Mouse (Mus musculus) R1 (cell line): ENCODE data around the gene Crx.
"Not testable (repeated sequence)": the region's sequence is repeated elsewhere in the genome, so short reads cannot be mapped to it uniquely, and the experiment has no call there.

Source experiments
- DNase-seq: peaks from one replicate; pipeline ENCODE4 v3.0.0-alpha.2; 2018; ENCODE audit warnings: low read depth, low spot score

Gene Crx

DNA sequence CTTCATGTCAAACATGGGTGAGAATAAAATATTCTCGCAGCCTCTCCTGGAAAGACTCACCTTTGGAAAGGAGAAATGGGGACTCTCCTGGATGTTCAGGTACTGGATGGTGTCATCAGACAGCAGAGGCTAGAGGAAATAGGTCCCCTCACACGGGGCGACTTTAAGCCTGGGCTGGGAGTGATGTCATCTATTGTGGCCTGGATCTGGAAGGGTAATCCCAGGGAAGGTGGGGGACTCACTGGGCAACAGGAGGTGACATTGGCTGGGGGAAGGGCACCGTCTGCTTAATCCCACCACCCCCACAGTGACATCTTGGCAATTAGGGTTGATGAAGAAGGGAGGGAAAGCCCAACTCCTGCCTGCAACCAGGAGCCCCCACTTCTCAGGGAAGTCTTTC, at the start of gene Crx:
Crx (minus strand) TSS at position 213 of the 400 bp plus-strand sequence.
- DNase-seq = no peak

DNA sequence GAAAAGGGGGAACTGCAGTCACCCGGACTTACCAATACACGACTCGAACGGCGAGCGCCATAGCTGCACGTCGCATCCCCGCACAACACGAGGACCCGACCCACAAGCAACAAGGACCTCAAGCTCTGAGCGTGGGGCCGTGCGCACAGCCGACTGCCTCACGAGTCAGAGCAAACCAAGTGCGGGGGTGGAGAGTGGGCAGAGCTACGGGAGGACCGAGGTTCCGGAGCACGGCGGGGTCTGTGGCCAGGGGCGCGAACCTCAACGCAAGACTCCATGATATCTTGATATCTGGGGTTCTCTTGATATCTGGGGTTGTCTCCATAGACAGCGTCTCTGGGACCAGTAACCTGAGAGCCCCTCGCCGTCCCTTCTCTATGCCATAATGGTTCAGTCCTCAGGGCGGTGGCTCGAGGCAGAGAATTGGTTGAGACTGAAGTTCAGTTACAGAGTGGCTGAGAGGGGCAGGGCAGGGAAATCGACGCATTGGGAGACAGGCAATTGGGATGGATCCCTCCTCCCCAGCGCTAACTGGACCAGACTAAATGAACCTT, 42.5 kb upstream of the Crx start, which contains the start of gene Selenow:
Selenow (minus strand) TSS at position 183 of the 554 bp plus-strand sequence.
- peak; percentile 96 for DNase-seq

DNA sequence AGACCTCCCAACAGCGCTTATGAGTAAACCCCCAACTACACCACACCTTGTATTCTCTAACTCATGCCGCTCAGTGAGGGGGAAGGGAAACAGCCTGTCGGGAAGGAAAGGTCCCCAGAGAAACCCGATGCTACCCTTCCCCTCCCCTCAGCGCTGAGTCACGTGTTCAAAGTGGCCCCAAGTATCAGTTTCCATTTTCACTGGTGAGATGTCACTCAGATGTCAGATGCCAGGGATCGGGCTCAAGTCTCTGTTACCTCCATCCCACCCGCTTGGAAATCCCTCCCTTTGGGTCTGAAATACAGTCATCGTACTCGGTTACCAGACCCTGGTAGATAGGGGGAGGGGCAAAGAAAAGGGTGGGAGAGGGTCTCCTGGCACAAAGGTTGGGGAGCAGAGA, 42.0 kb upstream of the Crx start:
- DNase-seq = peak; percentile 71

DNA sequence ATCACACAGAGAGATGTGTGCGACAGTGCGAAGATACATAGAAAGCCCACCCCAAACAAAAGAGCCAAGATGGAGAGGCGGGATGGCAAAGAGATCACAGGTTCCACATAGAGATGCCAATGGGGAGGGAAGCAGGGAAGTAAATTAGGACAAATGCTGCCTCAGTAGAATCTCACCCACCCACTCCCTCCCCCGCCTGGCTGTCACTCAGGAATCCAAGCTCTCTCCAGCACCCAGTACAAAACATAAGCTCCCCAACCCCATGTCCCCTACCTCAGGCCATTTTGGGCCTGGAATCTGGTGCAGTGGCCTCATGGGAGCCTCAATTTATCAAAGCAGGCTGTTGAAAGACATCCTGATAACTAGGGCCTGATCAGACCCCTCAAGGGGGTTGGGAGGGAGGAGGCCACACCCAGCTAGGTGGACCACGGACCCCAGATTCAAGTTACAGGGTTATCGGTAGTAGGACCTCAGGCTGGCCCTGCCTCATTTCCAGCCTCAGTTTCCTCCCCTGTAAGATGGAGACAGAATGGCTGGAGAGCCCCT, 41.0 kb upstream of the Crx start:
- no peak for DNase-seq

DNA sequence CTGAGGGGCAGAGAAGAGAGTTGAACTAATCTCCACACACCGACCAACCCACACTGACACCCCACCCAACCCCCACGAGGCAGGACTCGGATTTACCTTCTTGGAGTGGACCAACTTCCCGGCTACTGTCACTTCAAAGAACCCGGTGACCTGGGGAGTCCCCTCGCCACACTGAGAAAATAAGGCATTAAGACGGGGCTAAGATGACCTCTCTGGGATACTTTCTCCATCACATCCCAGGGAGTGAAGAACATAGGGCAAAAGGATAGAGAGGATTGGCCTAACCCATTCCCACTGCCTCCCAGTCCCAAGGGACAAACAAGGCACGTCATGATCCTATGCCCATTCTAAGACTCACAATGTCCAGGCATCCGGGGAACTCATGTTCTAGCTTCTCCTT, 40.2 kb upstream of the Crx start:
- no peak for DNase-seq

DNA sequence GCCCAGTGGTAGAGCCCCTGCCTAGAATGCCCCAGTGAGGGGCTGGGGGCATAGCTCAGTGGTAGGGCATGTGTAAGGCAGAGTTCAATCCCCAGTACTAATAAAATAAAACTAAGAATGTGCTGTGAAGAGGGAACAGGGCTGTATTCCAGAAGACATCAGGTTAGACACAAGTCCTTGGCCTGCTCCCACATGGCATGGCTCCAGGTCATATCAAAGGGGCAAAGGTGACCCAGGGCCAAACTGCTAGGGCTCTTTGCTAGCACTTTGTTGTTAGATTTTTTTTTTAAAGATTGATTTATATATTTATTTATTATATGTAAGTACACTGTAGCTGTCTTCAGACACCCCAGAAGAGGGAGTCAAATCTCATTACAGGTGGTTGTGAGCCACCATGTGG, 38.6 kb upstream of the Crx start:
- DNase-seq = no peak

GRCm38 (mm10) chr7:15916996-15917395, 37.2 kb upstream of the Crx start:
- no peak for DNase-seq

GRCm38 (mm10) chr7:15916134-15916723, 36.5 kb upstream of the Crx start:
- no peak for DNase-seq

- not testable (repeated sequence) for DNase-seq
Observed at GRCm38 (mm10) chr7:15915695-15916094, 35.9 kb upstream of the Crx start.

DNA sequence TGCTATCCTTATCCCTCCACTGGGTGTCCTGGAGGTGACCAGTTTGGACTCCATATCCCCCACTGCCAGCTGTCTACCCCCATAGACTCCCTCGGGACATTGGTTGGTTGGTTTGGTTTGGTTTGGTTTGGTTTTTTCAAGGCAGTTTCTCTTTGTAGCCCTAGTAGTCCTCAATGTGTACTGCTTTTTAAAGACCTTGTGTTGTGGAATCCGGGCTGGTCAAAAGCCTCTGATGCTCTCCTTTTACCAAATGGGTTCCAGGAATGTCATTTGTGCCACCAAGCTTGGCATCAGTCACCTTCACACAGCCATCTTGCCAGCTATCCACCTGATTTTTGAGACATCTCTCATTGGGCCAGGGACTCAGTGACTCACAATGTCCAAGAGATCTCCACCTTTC, 35.0 kb upstream of the Crx start:
- DNase-seq = no peak

GRCm38 (mm10) chr7:15914252-15914651, 34.5 kb upstream of the Crx start:
- DNase-seq = peak; percentile 76

GRCm38 (mm10) chr7:15912183-15912582, 32.4 kb upstream of the Crx start:
- DNase-seq = peak; percentile 91

DNA sequence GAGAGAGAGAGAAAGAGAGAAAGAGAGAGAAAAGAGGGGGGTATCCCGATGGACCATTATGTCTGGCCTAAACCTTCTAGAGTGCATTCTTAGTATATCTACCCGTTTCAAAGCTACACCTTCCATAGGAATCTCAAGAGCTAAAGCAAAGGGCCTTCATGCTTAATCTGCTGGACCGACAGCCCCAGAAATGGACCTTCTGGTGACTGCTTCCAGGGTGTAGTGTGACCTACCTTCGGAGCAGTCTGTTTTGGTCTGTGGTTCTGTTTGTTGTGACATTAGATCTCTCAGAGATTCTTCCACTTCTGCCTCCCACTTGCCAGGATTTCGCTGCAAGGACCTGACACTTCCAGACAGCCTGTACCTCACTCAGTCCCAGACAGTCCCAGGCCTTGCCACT, 30.8 kb upstream of the Crx start:
- DNase-seq = no peak

DNA sequence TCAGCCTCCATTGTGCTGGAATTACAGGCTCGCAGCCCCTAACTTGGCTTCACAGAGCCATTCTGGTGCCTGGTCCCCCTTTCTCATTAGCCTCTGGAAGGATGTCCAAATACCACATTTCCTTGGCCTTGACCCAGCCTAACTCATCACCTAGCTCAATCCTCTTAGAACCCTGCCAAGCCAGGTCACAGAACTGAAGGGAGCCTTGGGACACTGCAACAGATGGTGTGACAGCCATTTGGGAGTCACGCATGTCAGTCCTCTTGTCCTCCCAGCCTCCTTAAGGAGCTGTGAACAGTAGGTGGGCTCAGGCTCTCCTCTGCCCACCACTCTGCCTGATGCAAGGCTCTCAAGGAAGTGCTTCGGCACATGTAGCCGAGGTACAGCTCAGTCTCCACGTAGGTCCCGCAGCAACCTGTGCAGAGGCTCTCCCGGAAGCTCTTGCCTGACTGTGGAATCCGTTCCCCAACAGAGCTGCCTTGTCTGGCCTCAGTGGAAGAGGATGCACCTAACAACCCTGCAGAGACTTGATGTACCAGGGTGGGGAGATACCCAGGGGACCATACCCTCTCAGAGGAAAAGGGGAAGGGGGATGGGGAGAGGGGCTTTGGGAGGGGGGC, 28.3 kb upstream of the Crx start:
- no peak for DNase-seq

GRCm38 (mm10) chr7:15906602-15907001, 26.8 kb upstream of the Crx start:
- no peak for DNase-seq

DNA sequence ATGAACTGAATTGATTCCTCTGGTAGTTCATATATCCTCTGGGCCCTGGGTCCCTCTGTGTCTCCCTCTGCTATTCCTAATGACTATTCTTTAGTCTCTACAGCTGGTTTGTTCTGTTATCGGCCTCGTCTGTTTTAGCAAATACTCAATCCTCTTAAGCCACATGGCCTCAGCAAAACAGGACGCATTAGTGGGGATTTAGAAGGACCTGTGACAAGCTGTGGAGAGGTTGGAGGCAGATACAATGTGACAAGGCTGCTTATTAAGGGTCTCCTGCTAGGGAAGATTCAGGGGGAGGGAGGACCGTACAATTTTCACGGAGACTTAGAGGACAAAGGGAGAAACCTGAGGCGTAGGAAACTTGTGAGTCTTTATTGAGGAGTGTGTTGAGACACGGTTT, 26.1 kb upstream of the Crx start:
- no peak for DNase-seq

- peak; percentile 89 for DNase-seq
Observed at GRCm38 (mm10) chr7:15901366-15902048, 21.7 kb upstream of the Crx start.

- peak; percentile 79 for DNase-seq
Observed at GRCm38 (mm10) chr7:15894251-15894650, 14.5 kb upstream of the Crx start.

DNA sequence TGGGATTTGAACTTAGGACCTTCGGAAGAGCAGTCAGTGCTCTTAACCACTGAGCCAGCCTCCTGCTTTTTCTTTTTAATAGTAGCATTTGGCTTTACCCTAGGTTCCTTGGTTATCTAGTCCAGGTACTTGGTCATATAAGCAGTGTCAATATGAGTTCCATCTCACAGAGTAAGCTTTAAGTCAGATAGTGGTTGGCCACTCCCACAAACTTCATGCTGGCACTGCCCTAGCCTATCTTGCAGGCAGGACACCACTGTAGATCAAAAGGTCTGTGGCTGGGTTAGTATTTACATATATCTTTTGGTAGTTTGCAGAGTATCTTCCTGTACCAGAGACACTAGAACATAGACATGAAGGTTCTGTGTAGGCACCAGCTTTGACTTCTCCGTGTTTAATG, 4.4 kb upstream of the Crx start:
- no peak for DNase-seq

DNA sequence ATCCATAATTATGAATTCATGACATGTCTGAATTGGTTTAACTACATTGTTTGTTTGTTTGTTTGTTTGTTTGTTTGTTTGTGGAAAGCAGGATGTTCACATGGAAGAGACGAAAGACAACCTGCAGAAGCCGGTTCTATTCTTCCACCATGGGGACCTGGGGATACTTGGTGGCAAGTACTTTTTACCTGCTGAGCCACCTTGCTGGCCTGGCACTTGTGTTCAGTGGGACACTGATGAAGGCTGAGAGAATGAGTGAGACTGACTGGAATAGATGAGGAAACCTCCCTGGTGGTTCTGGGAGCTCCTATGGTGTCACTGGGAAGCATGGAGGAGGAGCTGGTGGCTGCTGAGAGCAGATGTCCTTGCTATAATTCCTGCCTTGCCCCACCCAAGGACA, 2.5 kb upstream of the Crx start, which contains the start of gene Crxos:
Crxos (plus strand) TSS at position 301 of the 400 bp plus-strand sequence.
- DNase-seq = no peak

DNA sequence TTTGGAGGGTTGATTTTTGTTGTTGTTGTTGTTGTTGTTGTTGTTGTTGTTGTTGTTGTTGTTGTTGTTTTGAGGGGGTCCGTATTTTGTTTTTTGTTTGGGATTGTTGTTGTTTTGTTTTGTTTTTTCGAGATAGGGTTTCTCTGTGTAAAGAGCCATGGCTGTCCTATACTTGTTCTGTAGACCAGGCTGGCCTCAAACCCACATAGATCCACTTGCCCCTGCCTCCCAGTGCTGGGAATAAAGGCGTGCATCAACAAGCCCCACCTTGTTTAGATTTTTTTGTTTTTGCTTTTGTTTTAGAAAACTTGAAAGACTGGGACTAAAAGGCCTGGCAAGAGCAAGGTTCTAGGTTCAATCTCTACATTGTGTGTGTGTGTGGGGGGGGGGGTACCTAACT, 2.1 kb upstream of the Crx start:
- DNase-seq = no peak

DNA sequence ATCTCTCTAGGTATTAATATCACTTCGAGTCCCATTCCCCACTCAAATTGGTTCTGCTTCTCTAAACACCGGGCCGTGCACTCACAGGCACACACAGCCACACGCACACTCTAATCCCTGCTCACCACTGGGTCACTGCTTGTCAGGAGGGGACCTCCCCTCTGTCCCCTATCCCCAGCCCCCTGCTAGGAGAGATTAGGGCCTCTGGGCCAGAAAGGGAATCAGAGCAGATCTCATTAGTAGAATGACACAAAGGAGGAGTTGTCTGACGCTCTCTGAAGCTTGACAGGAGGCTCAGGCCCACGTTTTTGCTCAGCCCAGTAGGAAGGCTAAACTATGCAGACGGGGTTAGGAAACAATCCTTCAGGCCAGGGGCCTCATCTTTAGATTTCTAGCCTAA, 1.6 kb upstream of the Crx start:
- no peak for DNase-seq
